Mouse (Mus musculus): Measurements from ENCODE around the gene Foxn3. TPM values are rescaled to one million over a fixed set of nuclear protein-coding genes. Genes with fewer than 3 reads are reported as not detected.

The Foxn3 gene
- total RNA-seq, 1 experiment from 2014 or later: 96.6 TPM

- ATAC-seq (replicated peaks; ENCODE audit: insufficient number of reproducible peaks, low FRiP score, low TSS enrichment, poor library complexity, severe bottlenecking): no peak
Measured at GRCm38 (mm10) chr12:99490216-99490615, 73.2 kb downstream of the Foxn3 start.

- no peak for ATAC-seq (replicated peaks; ENCODE audit: insufficient number of reproducible peaks, low FRiP score, low TSS enrichment, poor library complexity, severe bottlenecking)
Measured at GRCm38 (mm10) chr12:99489001-99489592, 74.3 kb downstream of the Foxn3 start.

- peak; percentile 58; the same call in 1 of the 2 replicates for ATAC-seq (replicated peaks; ENCODE audit: insufficient number of reproducible peaks, low FRiP score, low TSS enrichment, poor library complexity, severe bottlenecking)
Measured at GRCm38 (mm10) chr12:99480372-99480771, 83.0 kb downstream of the Foxn3 start.

- no peak for ATAC-seq (replicated peaks; ENCODE audit: insufficient number of reproducible peaks, low FRiP score, low TSS enrichment, poor library complexity, severe bottlenecking)
Measured at GRCm38 (mm10) chr12:99474176-99474575, 89.2 kb downstream of the Foxn3 start.

GRCm38 (mm10) chr12:99473406-99474133 lies 89.8 kb downstream of the Foxn3 start:
- no peak for ATAC-seq (replicated peaks; ENCODE audit: insufficient number of reproducible peaks, low FRiP score, low TSS enrichment, poor library complexity, severe bottlenecking)

GRCm38 (mm10) chr12:99471431-99471830 lies 92.0 kb downstream of the Foxn3 start:
- ATAC-seq (replicated peaks; ENCODE audit: insufficient number of reproducible peaks, low FRiP score, low TSS enrichment, poor library complexity, severe bottlenecking): no peak

GRCm38 (mm10) chr12:99467884-99468311 lies 95.5 kb downstream of the Foxn3 start:
- ATAC-seq (replicated peaks; ENCODE audit: insufficient number of reproducible peaks, low FRiP score, low TSS enrichment, poor library complexity, severe bottlenecking): peak; percentile 64

- ATAC-seq (replicated peaks; ENCODE audit: insufficient number of reproducible peaks, low FRiP score, low TSS enrichment, poor library complexity, severe bottlenecking): no peak
Measured at GRCm38 (mm10) chr12:99467256-99467883, 96.0 kb downstream of the Foxn3 start.

- no peak for ATAC-seq (replicated peaks; ENCODE audit: insufficient number of reproducible peaks, low FRiP score, low TSS enrichment, poor library complexity, severe bottlenecking)
Measured at GRCm38 (mm10) chr12:99466426-99466825, 97.0 kb downstream of the Foxn3 start.

GRCm38 (mm10) chr12:99464291-99464690 lies 99.1 kb downstream of the Foxn3 start:
- peak; percentile 46; the same call in 1 of the 2 replicates for ATAC-seq (replicated peaks; ENCODE audit: insufficient number of reproducible peaks, low FRiP score, low TSS enrichment, poor library complexity, severe bottlenecking)

- no peak for ATAC-seq (replicated peaks; ENCODE audit: insufficient number of reproducible peaks, low FRiP score, low TSS enrichment, poor library complexity, severe bottlenecking)
Measured at GRCm38 (mm10) chr12:99462846-99463245, 100.5 kb downstream of the Foxn3 start.

- no peak for ATAC-seq (replicated peaks; ENCODE audit: insufficient number of reproducible peaks, low FRiP score, low TSS enrichment, poor library complexity, severe bottlenecking)
Measured at GRCm38 (mm10) chr12:99462302-99462701, 101.1 kb downstream of the Foxn3 start.

- no peak for ATAC-seq (replicated peaks; ENCODE audit: insufficient number of reproducible peaks, low FRiP score, low TSS enrichment, poor library complexity, severe bottlenecking)
Measured at GRCm38 (mm10) chr12:99457521-99458205, 105.7 kb downstream of the Foxn3 start.

GRCm38 (mm10) chr12:99455580-99455979 lies 107.8 kb downstream of the Foxn3 start:
- no peak for ATAC-seq (replicated peaks; ENCODE audit: insufficient number of reproducible peaks, low FRiP score, low TSS enrichment, poor library complexity, severe bottlenecking)

GRCm38 (mm10) chr12:99454394-99454793 lies 109.0 kb downstream of the Foxn3 start:
- ATAC-seq (replicated peaks; ENCODE audit: insufficient number of reproducible peaks, low FRiP score, low TSS enrichment, poor library complexity, severe bottlenecking): no peak

GRCm38 (mm10) chr12:99453797-99454196 lies 109.6 kb downstream of the Foxn3 start:
- no peak for ATAC-seq (replicated peaks; ENCODE audit: insufficient number of reproducible peaks, low FRiP score, low TSS enrichment, poor library complexity, severe bottlenecking)

- ATAC-seq (replicated peaks; ENCODE audit: insufficient number of reproducible peaks, low FRiP score, low TSS enrichment, poor library complexity, severe bottlenecking): no peak
Measured at GRCm38 (mm10) chr12:99450076-99450475, 113.3 kb downstream of the Foxn3 start.

GRCm38 (mm10) chr12:99447791-99448190 lies 115.6 kb downstream of the Foxn3 start:
- peak; percentile 86 for ATAC-seq (replicated peaks; ENCODE audit: insufficient number of reproducible peaks, low FRiP score, low TSS enrichment, poor library complexity, severe bottlenecking)

- ATAC-seq (replicated peaks; ENCODE audit: insufficient number of reproducible peaks, low FRiP score, low TSS enrichment, poor library complexity, severe bottlenecking): no peak
Measured at GRCm38 (mm10) chr12:99445018-99445674, 118.2 kb downstream of the Foxn3 start.

Measured in monocyte, adult 5-6 weeks (primary cell).